Mouse (Mus musculus) forebrain, embryonic 16.5 days (tissue): ENCODE data around the gene Sez6. TPM values are rescaled to one million over a fixed set of nuclear protein-coding genes. Genes with fewer than 3 reads are reported as not detected.

Experiments
- ATAC-seq: fragments of 200-750 bp; cut with Nextera tagmentation; 2 replicates; pipeline ENCODE4 v1.8.0; 2017; ENCODE audit warnings: mild to moderate bottlenecking, moderate library complexity
- H3K27ac ChIP-seq: fragments of 300-500 bp; sonication (generic); 2 replicates; pipeline ENCODE4 v1.5.1; 2014; ENCODE audit warnings: low read length, control low read depth
- H3K27me3 ChIP-seq: fragments of 300-500 bp; sonication (generic); replicated peaks from 2 replicates; pipeline ENCODE4 v1.6.1; 2014; ENCODE audit warnings: low read length; ENCODE audit not compliant: control insufficient read depth, insufficient read depth
- H3K36me3 ChIP-seq: fragments of 300-500 bp; sonication (generic); 2 replicates; pipeline ENCODE4 v1.6.1; 2014; ENCODE audit not compliant: control insufficient read depth, insufficient read depth
- H3K4me1 ChIP-seq: fragments of 300-500 bp; sonication (generic); replicated peaks from 2 replicates; pipeline ENCODE4 v1.6.1; 2014; ENCODE audit warnings: low read length; ENCODE audit not compliant: control insufficient read depth, insufficient read depth
- H3K4me2 ChIP-seq: fragments of 300-500 bp; sonication (generic); 2 replicates; pipeline ENCODE4 v1.6.1; 2014; ENCODE audit warnings: mild to moderate bottlenecking, low read length, control low read depth
- H3K4me3 ChIP-seq: fragments of 300-500 bp; sonication (generic); replicated peaks from 2 replicates; pipeline ENCODE4 v1.5.1; 2014; ENCODE audit warnings: mild to moderate bottlenecking, low read length, control low read depth
- H3K9ac ChIP-seq: fragments of 300-500 bp; sonication (generic); replicated peaks from 2 replicates; pipeline ENCODE4 v1.6.1; 2014; ENCODE audit warnings: low read depth, low read length, control low read depth
- H3K9me3 ChIP-seq: fragments of 300-500 bp; sonication (generic); 2 replicates; pipeline ENCODE4 v1.6.1; 2016; ENCODE audit warnings: low read length; ENCODE audit not compliant: control insufficient read depth
- WGBS: fragments of 180-500 bp; shearing (Covaris S2); extraction: QIAGEN DNeasy Blood & Tissue Kit; methylation state at CpG from one replicate; pipeline ENCODE4 v1.1.7; 2014; 5-methylcytosine and 5-hydroxymethylcytosine counted together
- polyA plus RNA-seq: library from polyadenylated mRNA; unstranded; fragments of >200 nt; fragmentation: Nextera tagmentation; extraction: Ambion mirVana; gene quantifications from 2 replicates; pipeline ENCODE4 v1.2.1, GENCODE M21; 2015

The Sez6 gene
- polyA plus RNA-seq, 1 experiment from 2014 or later: 284 TPM

GRCm38 (mm10) chr11:77956428-77956827, 25.8 kb downstream of the Sez6 start:
- Histone ChIP-seq H3K4me1 (peaks cover 70% of the 10 kb centered on the region), H3K36me3 (peaks cover 11% of the 10 kb centered on the region), H3K27ac (peak overlapping the region; percentile 65), H3K9me3 (no peaks in the 10 kb centered on the region), H3K4me3 (no peak overlapping the region), H3K4me2 (no peak overlapping the region), H3K27me3 (no peaks in the 10 kb centered on the region), H3K9ac (peak overlapping the region; percentile 32)
- 22% methylated on average over 3 of the region's 3 CpGs for WGBS
- ATAC-seq: peak; percentile 44

GRCm38 (mm10) chr11:77958268-77958667, 27.7 kb downstream of the Sez6 start:
- Histone ChIP-seq H3K27me3 (no peaks in the 10 kb centered on the region), H3K27ac (peak overlapping the region; percentile 65), H3K9ac (0 out of 2 replicates have a peak overlapping the region, but pooled peaks have one; percentile 0), H3K36me3 (peaks cover 11% of the 10 kb centered on the region), H3K4me2 (no peak overlapping the region), H3K4me1 (peaks cover 65% of the 10 kb centered on the region), H3K9me3 (no peaks in the 10 kb centered on the region), H3K4me3 (no peak overlapping the region)
- peak; percentile 20; the same call in 1 of the 2 replicates for ATAC-seq
- 23% methylated on average over 2 of the region's 2 CpGs for WGBS

- Histone ChIP-seq H3K4me3 (no peak overlapping the region), H3K27ac (peak overlapping the region; percentile 57), H3K4me1 (peaks cover 65% of the 10 kb centered on the region), H3K9ac (no peak overlapping the region), H3K36me3 (peaks cover 8% of the 10 kb centered on the region), H3K4me2 (no peak overlapping the region), H3K9me3 (no peaks in the 10 kb centered on the region), H3K27me3 (no peaks in the 10 kb centered on the region)
- WGBS: 80% methylated on average over 9 of the region's 9 CpGs
- ATAC-seq: no peak
Measured at GRCm38 (mm10) chr11:77958932-77959331, 28.3 kb downstream of the Sez6 start.

GRCm38 (mm10) chr11:77960199-77960598, 29.6 kb downstream of the Sez6 start:
- H3K27me3 ChIP-seq: no peaks in the 10 kb centered on the region
- peak overlapping the region; percentile 39 for H3K27ac ChIP-seq
- H3K4me3 ChIP-seq: no peak overlapping the region
- 26% methylated on average over 9 of the region's 9 CpGs for WGBS
- ATAC-seq: peak; percentile 56
- no peaks in the 10 kb centered on the region for H3K9me3 ChIP-seq
- no peaks in the 10 kb centered on the region for H3K36me3 ChIP-seq
- no peak overlapping the region for H3K4me2 ChIP-seq
- peaks cover 70% of the 10 kb centered on the region for H3K4me1 ChIP-seq
- no peak overlapping the region for H3K9ac ChIP-seq

- Histone ChIP-seq H3K27ac (peak overlapping the region; percentile 39), H3K4me3 (no peak overlapping the region), H3K4me2 (no peak overlapping the region), H3K9me3 (no peaks in the 10 kb centered on the region), H3K4me1 (peaks cover 70% of the 10 kb centered on the region), H3K36me3 (no peaks in the 10 kb centered on the region), H3K27me3 (no peaks in the 10 kb centered on the region), H3K9ac (no peak overlapping the region)
- no peak for ATAC-seq
- 56% methylated on average over 5 of the region's 5 CpGs for WGBS
Measured at GRCm38 (mm10) chr11:77960898-77961297, 30.3 kb downstream of the Sez6 start.

- no peaks in the 10 kb centered on the region for H3K9me3 ChIP-seq
- no peak for ATAC-seq
- H3K9ac ChIP-seq: no peak overlapping the region
- H3K27ac ChIP-seq: no peak overlapping the region
- H3K27me3 ChIP-seq: no peaks in the 10 kb centered on the region
- H3K4me2 ChIP-seq: no peak overlapping the region
- WGBS: 90% methylated on average over 10 of the region's 10 CpGs
- H3K4me1 ChIP-seq: peaks cover 60% of the 10 kb centered on the region
- no peaks in the 10 kb centered on the region for H3K36me3 ChIP-seq
- no peak overlapping the region for H3K4me3 ChIP-seq
Measured at GRCm38 (mm10) chr11:77962946-77963345, 32.3 kb downstream of the Sez6 start.

- H3K4me1 ChIP-seq: peaks cover 44% of the 10 kb centered on the region
- 0 out of 2 replicates have a peak overlapping the region, but pooled peaks have one; percentile 37 for H3K9ac ChIP-seq
- 8% methylated on average over 19 of the region's 19 CpGs for WGBS
- H3K9me3 ChIP-seq: no peaks in the 10 kb centered on the region
- H3K36me3 ChIP-seq: peaks cover 2% of the 10 kb centered on the region; the same call in 1 of the 2 replicates
- H3K4me3 ChIP-seq: no peak overlapping the region
- no peak for ATAC-seq
- peak overlapping the region; percentile 41; the same call in 1 of the 2 replicates for H3K4me2 ChIP-seq
- peak overlapping the region; percentile 95 for H3K27ac ChIP-seq
- no peaks in the 10 kb centered on the region for H3K27me3 ChIP-seq
Measured at GRCm38 (mm10) chr11:77964415-77965095, 34.0 kb downstream of the Sez6 start.

- peak overlapping the region; percentile 41 for H3K4me2 ChIP-seq
- H3K27ac ChIP-seq: peak overlapping the region; percentile 95
- H3K4me3 ChIP-seq: no peak overlapping the region
- H3K27me3 ChIP-seq: no peaks in the 10 kb centered on the region
- 2% methylated on average over 17 of the region's 17 CpGs for WGBS
- H3K36me3 ChIP-seq: peaks cover 8% of the 10 kb centered on the region; the same call in 1 of the 2 replicates
- H3K9me3 ChIP-seq: no peaks in the 10 kb centered on the region
- H3K4me1 ChIP-seq: peaks cover 36% of the 10 kb centered on the region
- H3K9ac ChIP-seq: peak overlapping the region; percentile 44
- peak; percentile 85 for ATAC-seq
Measured at GRCm38 (mm10) chr11:77965101-77966036, 34.8 kb downstream of the Sez6 start.

- ATAC-seq: no peak
- H3K4me3 ChIP-seq: no peak overlapping the region
- WGBS: 21% methylated on average over 5 of the region's 5 CpGs
- H3K4me2 ChIP-seq: peak overlapping the region; percentile 41
- no peaks in the 10 kb centered on the region for H3K9me3 ChIP-seq
- no peaks in the 10 kb centered on the region for H3K27me3 ChIP-seq
- H3K36me3 ChIP-seq: peaks cover 8% of the 10 kb centered on the region; the same call in 1 of the 2 replicates
- peak overlapping the region; percentile 95 for H3K27ac ChIP-seq
- peaks cover 29% of the 10 kb centered on the region for H3K4me1 ChIP-seq
- peak overlapping the region; percentile 33; the same call in 1 of the 2 replicates for H3K9ac ChIP-seq
Measured at GRCm38 (mm10) chr11:77966037-77966391, 35.4 kb downstream of the Sez6 start.
